Mouse (Mus musculus) left cerebral cortex, postnatal 10 days (tissue): ENCODE data around the gene Aipl1. TPM values are rescaled to one million over a fixed set of nuclear protein-coding genes. Genes with fewer than 3 reads are reported as not detected.

Source experiments
- DNase-seq, 2 experiments: peaks; one replicate each; pipeline ENCODE4 v3.0.0; 2021 to 2022; ENCODE audit warnings: low spot score in 2 of 2, mixed read lengths in 1 of 2; ENCODE audit errors: extremely low spot score in 1 of 2
- intact Hi-C: fragments of 180-260 bp; cut with DNase I; formaldehyde crosslinking; loops from one replicate; pipeline ENCODE4 v1.15.1; 2025
- total RNA-seq, 2 experiments: library from RNA; stranded (reverse); gene quantifications; 2 replicates each; pipeline ENCODE4 v1.2.3; 2021

The Aipl1 gene
- total RNA-seq, result under 1 TPM in 1 of 2 experiments, not detected in 1; 0.24 TPM

DNA sequence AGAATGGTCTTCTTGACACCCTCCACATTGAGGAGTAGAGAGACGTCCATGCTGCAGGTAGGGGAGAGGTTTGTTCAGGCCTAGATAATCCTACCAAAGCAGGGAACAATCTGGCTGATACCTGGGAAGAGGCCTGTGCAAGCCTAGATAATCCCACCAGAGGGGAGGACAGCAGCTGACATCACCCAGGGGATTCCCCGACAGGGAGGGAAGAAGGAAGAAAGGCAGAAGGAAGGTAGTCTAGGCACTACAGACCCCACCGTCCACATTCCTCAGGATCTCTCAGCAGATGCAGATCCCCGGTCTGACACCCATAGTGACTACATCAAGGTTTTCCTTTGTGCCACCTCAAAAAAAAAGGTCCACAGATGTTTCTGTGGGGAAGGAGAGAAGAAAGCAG is at the start of gene Aipl1:
Gene Aipl1, minus strand, starts transcription at position 101 of the 400 bp plus-strand sequence.
- DNase-seq, result no peak
- intact Hi-C loops, result no loop called here

DNA sequence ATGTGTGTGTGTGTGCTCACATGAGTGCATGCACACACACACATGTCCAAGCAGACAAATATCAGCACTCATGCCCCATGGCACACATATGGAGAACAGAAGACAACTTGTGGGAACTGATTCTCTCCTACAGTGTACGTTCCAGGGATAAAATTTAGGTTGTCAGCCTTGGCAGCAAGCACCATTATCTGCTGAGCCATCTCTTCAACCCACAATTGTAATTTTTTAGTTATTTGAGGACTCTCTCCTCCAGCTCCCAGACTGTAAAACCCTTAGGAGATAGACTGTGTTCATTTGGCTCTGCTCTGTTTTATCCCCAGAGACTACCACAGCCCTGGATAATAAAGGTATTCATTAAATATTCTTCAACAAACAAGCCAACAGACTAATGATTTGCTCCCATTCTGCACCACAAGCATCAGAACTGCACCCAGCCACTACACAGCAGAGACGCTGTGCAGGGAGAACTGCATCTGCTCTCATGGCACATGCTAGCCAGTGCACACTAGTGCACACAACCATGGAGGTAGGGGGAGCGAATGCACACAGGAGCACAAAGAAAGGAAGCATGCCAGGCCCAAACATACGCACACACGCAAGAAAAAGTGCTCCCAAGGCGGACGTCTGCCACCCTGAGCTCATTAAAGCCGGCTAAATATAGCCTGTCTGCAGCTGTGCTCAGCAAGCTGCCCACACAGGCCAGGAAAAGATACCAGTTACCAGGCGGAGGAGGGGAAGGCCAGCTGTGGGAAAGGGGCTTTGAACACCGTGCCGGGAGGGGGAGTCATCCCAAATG is 49.1 kb upstream of the Aipl1 start:
- intact Hi-C loops, result no loop called here
- DNase-seq, result peak; percentile 65 to 67

DNA sequence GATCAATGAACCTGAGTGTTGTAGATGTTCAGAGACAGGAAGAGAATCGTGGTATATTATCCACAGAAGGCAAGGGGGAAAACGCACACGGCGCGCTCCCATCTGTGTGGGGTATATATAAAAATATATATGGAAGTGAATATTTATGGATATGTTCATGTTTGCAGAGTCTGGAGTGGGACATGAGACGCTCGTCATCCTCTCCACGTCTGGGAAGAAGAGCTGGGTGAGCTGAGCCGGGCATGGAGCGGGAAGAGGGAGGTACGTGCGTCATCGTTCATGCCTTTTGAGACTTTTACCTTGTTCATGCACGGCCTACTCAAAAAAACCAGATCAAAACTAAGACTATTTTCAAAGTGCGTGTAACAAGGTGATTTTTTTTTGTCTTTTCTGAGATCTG is 47.0 kb upstream of the Aipl1 start:
- no peak for DNase-seq
- intact Hi-C loops, result no loop called here

DNA sequence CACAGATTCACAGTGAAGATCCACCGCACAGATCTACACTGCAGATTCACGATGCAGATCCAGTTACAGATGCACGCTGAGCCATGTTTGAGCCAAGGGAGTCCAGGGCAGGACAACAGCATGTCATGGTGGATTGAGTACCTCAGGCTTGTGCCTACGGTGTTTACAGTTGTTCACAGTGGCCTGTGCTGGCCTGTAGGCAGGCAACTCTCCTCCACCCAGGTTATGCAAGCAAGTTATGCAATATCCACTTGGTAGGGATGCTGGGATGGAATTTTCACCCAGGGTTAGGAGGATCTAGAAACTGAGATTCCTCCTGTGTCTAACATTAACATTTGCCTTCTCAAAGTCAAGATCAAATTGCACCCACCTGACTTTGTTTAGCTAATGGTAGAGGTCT is 45.3 kb upstream of the Aipl1 start:
- DNase-seq, result no peak
- intact Hi-C loops, result no loop called here

GRCm38 (mm10) chr11:72080461-72080860 is 43.2 kb upstream of the Aipl1 start:
- DNase-seq, result no peak
- intact Hi-C loops, result no loop called here

- DNase-seq, result no peak
- intact Hi-C loops, result no loop called here
These were observed 41.3 kb upstream of the Aipl1 start for GRCm38 (mm10) chr11:72078647-72079046.

- intact Hi-C loops, result no loop called here
- no peak for DNase-seq
These were observed 40.7 kb upstream of the Aipl1 start for GRCm38 (mm10) chr11:72078056-72078455.

DNA sequence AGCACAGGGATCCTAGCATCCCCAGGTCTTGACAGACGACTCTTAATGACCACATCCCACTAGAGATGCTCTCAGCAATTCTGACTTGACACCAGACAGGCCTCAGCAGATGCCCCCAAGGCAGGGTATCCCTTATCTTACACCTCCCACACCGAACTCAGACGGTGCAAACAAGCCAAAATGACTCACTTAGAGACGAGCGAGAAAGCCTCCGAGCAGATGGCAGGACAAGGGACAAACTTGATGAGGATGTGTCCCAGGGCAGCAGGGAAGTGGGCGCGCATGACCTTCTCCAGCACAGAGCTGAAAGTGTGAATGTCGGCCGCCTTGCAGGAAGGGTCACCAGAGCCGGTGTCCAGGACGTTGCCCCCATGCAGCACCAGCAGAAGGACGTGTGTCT is 36.9 kb upstream of the Aipl1 start:
- intact Hi-C loops, result no loop called here
- DNase-seq, result no peak

DNA sequence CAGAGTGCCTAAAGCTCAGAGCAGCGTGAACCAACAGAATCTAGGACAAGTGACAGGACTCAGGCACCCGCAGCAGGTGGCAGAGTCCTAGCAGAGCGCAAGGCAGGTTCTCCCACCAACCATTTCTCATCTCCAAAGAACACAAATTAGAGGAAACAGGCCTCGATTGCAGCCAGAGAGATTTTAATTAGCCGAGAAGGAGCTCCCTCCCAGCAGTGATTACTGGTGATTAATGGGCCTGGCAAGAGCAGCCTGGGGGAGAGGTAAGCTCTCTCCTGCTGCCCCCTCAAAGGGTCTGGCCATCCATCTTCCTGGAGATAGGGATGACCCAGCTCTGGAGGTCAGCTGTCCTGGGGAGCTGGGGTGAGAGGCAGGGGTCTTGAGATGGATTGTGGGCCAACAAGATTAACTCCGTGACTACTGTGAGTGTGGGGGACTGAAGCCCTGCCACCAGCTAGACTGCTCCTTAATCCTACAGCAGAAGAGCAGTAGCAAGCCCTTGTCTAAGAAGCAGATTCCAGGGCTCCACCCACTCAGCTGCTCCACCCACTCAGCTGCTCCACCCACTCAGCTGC is 35.1 kb upstream of the Aipl1 start:
- no peak for DNase-seq
- intact Hi-C loops, result no loop called here

DNA sequence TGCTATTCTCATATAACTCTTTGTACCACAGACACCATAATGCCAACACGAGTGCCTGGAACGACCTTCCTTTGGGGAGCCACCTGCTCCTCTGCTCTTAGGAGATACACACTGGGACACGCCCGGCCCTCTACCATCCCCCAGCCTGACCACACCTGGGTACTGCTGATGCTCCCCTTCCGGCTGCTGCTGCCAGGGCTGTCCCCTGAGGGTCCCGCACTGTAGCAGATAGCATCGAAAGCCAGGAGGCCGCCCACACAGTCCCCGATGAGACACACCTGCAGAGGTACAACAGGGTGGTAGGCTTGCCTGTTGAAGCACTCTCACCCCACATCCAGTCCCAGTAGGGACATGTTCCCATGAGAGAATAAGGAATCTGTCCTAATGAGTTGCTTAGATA is 33.4 kb upstream of the Aipl1 start:
- intact Hi-C loops, result no loop called here
- no peak for DNase-seq

GRCm38 (mm10) chr11:72068026-72068425 is 30.7 kb upstream of the Aipl1 start:
- DNase-seq, result peak in 1 of 2 experiments; percentile 57
- intact Hi-C loops, result no loop called here

DNA sequence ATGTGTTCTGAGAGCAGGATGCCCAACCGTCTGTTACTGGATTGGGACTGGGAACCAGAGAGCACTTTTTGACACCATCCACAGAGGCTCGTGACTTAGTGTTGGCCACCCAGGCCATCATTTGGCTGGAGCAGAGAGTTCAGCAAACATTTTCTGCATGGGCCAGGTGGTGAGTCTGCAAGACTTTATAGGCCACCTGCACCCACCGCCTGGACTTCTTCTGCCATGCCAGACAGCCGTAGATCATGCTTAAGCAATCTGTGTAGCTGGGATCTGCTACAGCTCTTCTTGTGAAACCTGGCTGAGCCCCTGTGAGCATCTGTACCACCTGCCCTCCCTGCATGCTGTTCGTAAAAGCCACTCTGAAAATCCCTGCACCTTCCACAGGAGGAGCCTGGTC is 30.0 kb upstream of the Aipl1 start:
- DNase-seq, result no peak
- intact Hi-C loops, result no loop called here

GRCm38 (mm10) chr11:72066330-72066729 is 29.0 kb upstream of the Aipl1 start:
- no peak for DNase-seq
- intact Hi-C loops, result no loop called here

DNA sequence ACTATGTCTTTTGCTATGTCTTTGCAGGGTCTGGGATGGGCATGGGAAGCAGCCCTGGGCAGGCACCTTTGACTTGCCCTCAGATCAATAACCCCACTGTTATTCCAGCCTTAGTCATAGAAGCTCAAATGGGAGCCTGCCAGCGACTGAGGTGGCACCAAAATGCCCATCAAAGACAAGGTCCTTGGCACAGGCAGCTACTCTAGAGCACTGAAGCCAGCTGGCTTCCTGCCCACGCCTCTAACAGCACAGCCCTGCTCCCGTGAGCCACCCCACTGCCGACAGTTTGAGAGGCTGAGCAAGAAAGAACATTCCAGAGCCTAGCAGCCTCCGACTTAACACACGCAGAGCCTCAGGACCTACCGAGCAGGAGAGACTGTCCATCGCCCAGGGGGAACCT is 27.8 kb upstream of the Aipl1 start:
- DNase-seq, result peak in 1 of 2 experiments; percentile 27
- intact Hi-C loops, result no loop called here

- no peak for DNase-seq
- intact Hi-C loops, result no loop called here
These were observed 27.1 kb upstream of the Aipl1 start for GRCm38 (mm10) chr11:72064414-72064813.

GRCm38 (mm10) chr11:72061093-72061620 is 23.8 kb upstream of the Aipl1 start:
- intact Hi-C loops, result no loop called here
- DNase-seq, result no peak

GRCm38 (mm10) chr11:72060416-72060815 is 23.1 kb upstream of the Aipl1 start:
- intact Hi-C loops, result no loop called here
- DNase-seq, result no peak

- intact Hi-C loops, result no loop called here
- DNase-seq, result no peak
These were observed 19.9 kb upstream of the Aipl1 start for GRCm38 (mm10) chr11:72057166-72057565.

- intact Hi-C loops, result no loop called here
These were observed 17.9 kb upstream of the Aipl1 start for GRCm38 (mm10) chr11:72055176-72055575.

GRCm38 (mm10) chr11:72052636-72053035 is 15.3 kb upstream of the Aipl1 start:
- DNase-seq, result peak; percentile 62 to 78
- intact Hi-C loops, result loop anchor here (5.0 kb wide), 2 partner anchors 85 to 155 kb away; partner anchors contain the start of genes 4933427D14Rik, Gm43951, Pitpnm3 and Txndc17

More at GRCm38 (mm10) chr11:72055176-72055575, 17.9 kb upstream of the Aipl1 start:
- no peak for DNase-seq
